ENCODE assay signal across 8 mouse cellular contexts in genomic region chr8:89007114-89007513, GRCm38 (mm10). TPM values are rescaled to one million over a fixed set of nuclear protein-coding genes. Genes with fewer than 3 reads are reported as not detected.
DNase-seq lines count a peak whose midpoint lies in the region; ATAC-seq lines count a peak whose summit lies in the region.
"Had no signal": no experiment of that assay in that cellular context is flagged by ENCODE, and none has a peak within 500 bp of the region (broad histone marks: within the 10 kb centered on the region; RNA-seq: fewer than 3 reads in every experiment).

No protein-coding gene starts in this region.

- no peak overlapping the region for H3K9ac ChIP-seq in embryonic facial prominence, embryonic 15.5 days
- H3K9ac ChIP-seq in midbrain, embryonic 16.5 days (ENCODE audit: low read depth, low read length), result peak overlapping the region; percentile 23; the same call in 1 of the 2 replicates

- H3K4me2 ChIP-seq in embryonic facial prominence, embryonic 15.5 days (replicated peaks), result peak overlapping the region; percentile 85; the same call in 1 of the 2 replicates
- peak overlapping the region; percentile 72 for H3K4me2 ChIP-seq in midbrain, embryonic 16.5 days (ENCODE audit: low read length)

- H3K27me3 ChIP-seq in embryonic facial prominence, embryonic 15.5 days, result peaks cover 50% of the 10 kb centered on the region
- H3K27me3 ChIP-seq in midbrain, embryonic 16.5 days (ENCODE audit: control insufficient read depth, insufficient read depth, low read depth, low read length), result peaks cover 6% of the 10 kb centered on the region; the same call in 1 of the 2 replicates

- 0 out of 2 replicates have a peak overlapping the region, but pooled peaks have one; percentile 50 for H3K4me3 ChIP-seq in embryonic facial prominence, embryonic 15.5 days (replicated peaks)
- peak overlapping the region; percentile 43 for H3K4me3 ChIP-seq in midbrain, embryonic 16.5 days (ENCODE audit: low read depth, low read length)

- H3K36me3 ChIP-seq in embryonic facial prominence, embryonic 15.5 days, result no peaks in the 10 kb centered on the region
- no peaks in the 10 kb centered on the region for H3K36me3 ChIP-seq in midbrain, embryonic 16.5 days (ENCODE audit: control insufficient read depth, insufficient read depth, low read length)

- WGBS in embryonic facial prominence, embryonic 15.5 days, result 1% methylated on average over 8 of the region's 8 CpGs
- 0% methylated on average over 8 of the region's 8 CpGs for WGBS in midbrain, embryonic 16.5 days

- H3K4me1 ChIP-seq in embryonic facial prominence, embryonic 15.5 days, result peaks cover 15% of the 10 kb centered on the region
- H3K4me1 ChIP-seq in midbrain, embryonic 16.5 days (ENCODE audit: control insufficient read depth, insufficient read depth, low read length), result peaks cover 3% of the 10 kb centered on the region; the same call in 1 of the 2 replicates

- H3K27ac ChIP-seq in embryonic facial prominence, embryonic 15.5 days (replicated peaks), result no peak overlapping the region
- H3K27ac ChIP-seq in midbrain, embryonic 16.5 days (ENCODE audit: low read length), result no peak overlapping the region
- H3K27ac ChIP-seq: macrophage had no signal

- peak; percentile 76 for DNase-seq in embryo, embryonic 10 days (ENCODE audit: low spot score)
- DNase-seq in kidney, postnatal 10 days, result peak; percentile 45
- DNase-seq in thymus, postnatal 10 days (ENCODE audit: low spot score in 2 of 2), result no peak
- no peak for DNase-seq in left cerebral cortex, adult 11 months (ENCODE audit: low spot score)

- ATAC-seq in embryonic facial prominence, embryonic 15.5 days (ENCODE audit: insufficient number of reproducible peaks, low FRiP score, low TSS enrichment, low read depth), result no peak
- 0 out of 2 replicates have a peak, but pooled peaks have one; percentile 25 for ATAC-seq in midbrain, embryonic 16.5 days
- no peak for ATAC-seq in activated CD4-positive, CD25-positive, alpha-beta regulatory T cell, adult 4 months

- H3K9me3 ChIP-seq in embryonic facial prominence, embryonic 15.5 days (replicated peaks), result 0 out of 2 replicates have a peak, but pooled peaks cover 4% of the 10 kb centered on the region
- H3K9me3 ChIP-seq in midbrain, embryonic 16.5 days (replicated peaks; ENCODE audit: control insufficient read depth, low read length, poor library complexity, severe bottlenecking), result no peaks in the 10 kb centered on the region

RNA-seq across cellular contexts. Expression of gene Sall1, which starts 36.8 kb away (rescaled TPM):
- 0.91 and 1.1 TPM in 2 replicates for polyA plus RNA-seq in embryonic facial prominence, embryonic 15.5 days (2015; fragmentation: Nextera tagmentation; extraction: Ambion mirVana)
- polyA plus RNA-seq in midbrain, embryonic 16.5 days (2015; fragmentation: Nextera tagmentation; extraction: Ambion mirVana), result 5.1 and 5.8 TPM in 2 replicates
- polyA plus RNA-seq in activated CD4-positive, CD25-positive, alpha-beta regulatory T cell, adult 4 months (2017; shearing (Covaris generic)), result not detected
- polyA plus RNA-seq: macrophage had no signal

Comparison
In these comparisons a context has a peak if more than half of its experiments do, and no peak if none do; other contexts are left out.
1. DNase-seq: peak in embryo, embryonic 10 days (single experiment) and kidney, postnatal 10 days (single experiment); none in thymus, postnatal 10 days (0 of 2) and left cerebral cortex, adult 11 months (single experiment).